Mouse (Mus musculus) spleen, adult 18-20 months (tissue): ENCODE measurements around the gene 1300017J02Rik.

Experiments
- DNase-seq, 2 experiments: peaks; one replicate each; pipeline ENCODE4 v3.0.0; 2022; ENCODE audit warnings: mixed read lengths in 2 of 2

The 1300017J02Rik gene

DNA sequence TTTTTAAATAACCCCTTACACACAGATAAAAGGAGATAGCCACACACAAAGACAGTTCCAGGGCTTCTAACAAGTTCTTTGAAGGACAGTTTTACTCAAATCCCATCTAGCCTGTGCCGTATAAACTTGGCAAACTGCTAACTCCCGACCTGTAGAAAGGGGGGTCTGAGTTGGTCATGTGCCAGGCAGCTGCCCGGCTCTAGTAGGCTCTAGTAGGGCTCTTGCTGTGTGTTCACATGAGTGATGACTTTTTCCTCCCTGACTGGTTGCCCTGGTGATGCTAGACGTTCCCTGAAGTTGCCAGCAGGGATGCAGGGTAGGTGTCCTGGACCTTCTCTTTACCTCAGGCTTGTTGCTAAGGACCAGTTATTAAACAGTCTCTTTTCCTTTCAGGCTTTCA is 33.8 kb downstream of the 1300017J02Rik start:
- DNase-seq: no peak

DNA sequence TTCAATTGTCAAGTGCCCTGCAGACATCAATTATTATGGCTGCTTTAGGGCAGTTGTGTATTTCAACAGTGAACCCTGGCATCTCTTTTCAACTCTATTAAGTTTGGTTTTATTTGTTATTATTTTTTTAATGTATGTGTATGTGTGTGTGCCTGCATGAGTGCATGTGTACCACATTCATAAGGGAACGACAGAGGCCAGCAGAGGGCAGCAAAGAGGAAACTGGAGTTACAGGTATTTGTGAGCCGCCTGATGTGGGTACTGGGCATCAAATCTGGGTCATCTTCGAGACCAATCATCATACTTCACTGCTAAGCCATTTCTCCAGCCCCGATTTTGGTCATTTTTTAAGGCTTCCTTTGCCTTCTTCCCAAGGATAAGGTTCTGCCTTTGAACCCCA is 39.1 kb downstream of the 1300017J02Rik start:
- DNase-seq: no peak

DNA sequence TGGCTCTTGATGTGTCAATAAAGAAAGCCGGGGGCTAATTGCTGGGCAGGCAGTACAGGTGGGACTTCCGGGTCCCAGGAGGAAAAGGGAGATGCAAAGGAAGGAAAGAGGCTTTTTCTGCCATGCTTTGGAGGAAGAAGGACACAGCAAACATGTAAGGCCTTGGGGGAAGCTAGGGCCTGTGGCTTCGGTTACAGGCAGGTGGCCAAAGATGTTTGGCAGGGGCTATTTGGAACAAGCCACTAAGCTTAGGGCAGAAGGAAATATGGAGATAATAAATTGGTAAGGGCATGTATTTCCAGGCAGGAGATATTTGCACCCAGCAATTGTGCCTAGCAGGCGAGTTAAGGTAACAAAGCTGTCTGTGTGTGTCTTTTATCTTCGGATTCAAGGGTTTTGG is 52.0 kb downstream of the 1300017J02Rik start:
- no peak for DNase-seq

DNA sequence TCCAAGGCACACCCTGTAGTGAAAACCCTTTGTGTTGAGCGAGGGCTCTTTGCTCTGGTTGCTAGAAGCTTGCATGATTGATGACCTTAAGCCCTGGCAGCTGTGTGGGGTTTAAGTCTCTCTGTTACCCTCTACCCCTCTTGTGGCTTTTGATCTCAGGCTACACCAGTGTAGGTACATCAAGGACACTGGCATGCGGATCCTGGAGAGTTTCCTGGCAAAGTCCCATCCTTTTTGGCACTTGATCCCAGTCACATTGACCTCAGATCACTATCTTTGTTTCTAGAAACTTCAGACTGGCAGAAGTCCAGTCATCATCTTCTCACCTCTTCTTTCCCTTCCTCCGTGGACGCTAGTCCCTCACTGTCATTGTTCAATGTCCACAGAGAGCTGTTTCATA is 56.3 kb downstream of the 1300017J02Rik start:
- no peak for DNase-seq

DNA sequence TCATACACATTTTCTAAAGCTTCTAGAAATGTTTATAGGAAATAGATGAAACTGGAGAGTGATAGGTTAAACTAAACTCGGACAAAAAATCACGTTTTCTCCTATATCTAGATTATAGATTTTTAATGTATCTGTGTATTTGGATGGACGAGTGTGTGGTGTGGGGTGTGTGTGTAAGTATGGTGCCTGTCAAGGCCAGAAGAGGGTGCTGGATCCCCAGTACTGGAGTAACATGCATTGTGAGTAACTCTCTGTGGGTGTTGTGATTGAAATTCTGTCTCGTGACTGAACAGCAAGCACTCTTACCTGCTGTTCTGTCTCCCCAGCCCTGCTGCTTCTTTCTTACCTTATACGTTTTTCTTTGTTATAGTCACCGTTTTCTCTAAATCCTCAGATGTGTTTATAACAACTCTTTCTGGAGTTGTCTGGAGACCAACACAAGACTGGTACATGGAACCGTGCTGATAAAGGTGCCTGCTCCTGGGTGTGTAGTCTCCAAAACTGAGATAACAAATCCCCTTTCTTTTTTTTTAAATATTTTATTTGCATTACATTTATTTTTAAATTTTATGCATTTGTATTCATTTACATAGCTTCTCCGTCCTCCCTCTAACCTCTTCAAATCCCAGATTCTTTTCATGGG is 58.2 kb downstream of the 1300017J02Rik start:
- no peak for DNase-seq

DNA sequence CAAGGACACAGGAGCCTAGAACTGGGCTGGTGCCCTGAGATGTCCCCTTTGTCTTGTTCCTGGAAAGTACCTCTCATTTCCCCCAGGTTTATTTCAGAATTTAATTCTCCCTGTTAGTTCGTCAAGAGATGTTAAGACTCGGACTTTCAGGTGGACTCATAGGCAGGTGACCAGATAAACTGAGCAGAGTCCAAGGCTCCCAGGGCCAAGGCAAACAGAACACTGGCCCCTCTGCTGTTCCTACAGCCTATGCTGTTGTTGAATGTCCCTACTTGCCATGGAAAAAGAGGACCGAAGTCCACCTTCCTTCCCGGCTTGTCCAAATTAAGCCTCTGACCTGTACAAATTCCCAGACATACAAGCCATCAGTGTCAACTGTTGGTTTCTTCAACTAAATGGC is 61.2 kb downstream of the 1300017J02Rik start:
- DNase-seq: no peak

DNA sequence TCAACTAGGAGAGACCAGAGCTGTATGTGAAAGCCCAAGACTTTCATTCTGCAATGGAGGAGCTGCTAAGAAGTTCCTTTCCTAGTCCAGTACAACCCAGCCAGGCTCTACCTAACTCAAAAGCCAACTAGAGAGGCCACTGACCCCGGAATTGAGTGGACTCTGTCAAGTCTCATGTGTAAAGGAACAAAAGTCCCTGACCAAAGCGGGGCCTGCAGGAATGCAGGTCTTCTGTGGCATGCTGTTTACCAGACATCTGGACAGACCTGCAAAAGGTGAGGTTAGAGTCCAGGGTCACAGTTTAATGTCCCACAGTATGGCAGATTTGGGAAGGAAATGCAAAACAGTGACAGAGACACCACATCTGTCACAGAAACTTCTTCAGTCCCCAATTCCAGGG is 63.7 kb downstream of the 1300017J02Rik start:
- no peak for DNase-seq

DNA sequence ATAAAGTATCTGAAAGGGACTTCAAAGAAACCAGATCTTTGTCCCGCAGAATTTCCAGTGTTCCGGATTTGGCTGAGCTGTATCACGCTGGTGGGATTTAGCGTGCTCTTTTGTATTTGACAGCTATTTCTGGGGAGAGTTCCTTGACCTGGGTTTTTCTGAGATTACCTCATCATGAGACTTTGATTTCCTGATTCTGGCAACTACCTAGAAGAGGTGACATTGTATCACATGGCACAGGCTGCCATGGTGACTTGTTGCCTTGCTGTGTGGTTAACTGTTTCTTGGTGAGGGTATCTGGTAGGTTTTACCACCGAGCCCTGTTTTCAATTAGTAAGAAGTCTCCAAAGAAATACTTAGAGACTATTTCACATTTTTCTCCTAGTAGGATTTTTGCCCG is 65.4 kb downstream of the 1300017J02Rik start:
- no peak for DNase-seq

DNA sequence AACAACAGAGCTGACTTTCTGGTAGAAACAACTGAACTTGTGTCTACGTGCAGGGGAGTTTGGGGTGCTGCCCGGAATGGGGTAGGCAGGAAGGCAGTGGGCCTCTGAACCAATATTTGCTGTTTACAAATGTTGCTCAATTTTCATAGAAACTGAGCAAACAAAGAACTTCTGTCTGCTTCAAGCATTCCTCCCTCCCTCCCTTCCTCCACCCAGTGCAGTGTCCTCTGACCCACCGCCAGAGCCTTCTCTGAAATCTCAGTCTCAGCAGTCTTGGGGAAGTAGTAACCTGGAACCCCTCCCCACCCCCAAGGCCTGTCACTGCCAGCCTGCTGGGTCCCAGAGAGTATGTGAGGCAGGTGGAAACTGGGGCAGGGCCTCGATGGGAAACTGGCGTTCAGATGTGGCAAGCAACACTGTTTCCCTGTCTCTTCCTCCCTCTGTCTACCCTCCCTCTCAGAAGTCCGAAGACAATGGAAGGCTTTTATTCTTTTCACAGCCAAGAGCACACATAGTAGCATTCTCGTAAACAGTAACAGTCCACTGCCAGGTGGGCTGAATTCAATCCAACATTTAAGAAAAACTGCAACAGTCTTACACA is 70.2 kb downstream of the 1300017J02Rik start:
- DNase-seq: no peak

DNA sequence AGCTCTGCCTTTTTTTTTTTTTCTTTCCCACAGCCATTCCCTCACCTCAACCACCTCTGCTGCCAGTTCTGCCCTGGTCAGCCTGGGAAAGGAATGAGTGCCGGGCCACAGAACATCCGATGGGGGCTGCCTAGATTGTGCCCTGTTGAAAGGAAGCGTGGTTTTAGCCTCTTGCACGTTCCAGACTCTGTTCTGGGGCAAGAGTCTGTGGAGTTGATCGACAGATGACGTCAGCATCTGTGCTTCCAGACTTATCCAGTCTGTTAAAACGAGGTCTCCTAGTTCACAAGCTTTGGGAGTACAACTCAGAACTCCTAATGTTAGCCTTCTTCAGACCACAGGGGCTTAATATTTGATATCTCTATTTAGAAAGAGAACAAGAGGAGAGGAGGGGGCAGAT is 70.8 kb downstream of the 1300017J02Rik start:
- no peak for DNase-seq

DNA sequence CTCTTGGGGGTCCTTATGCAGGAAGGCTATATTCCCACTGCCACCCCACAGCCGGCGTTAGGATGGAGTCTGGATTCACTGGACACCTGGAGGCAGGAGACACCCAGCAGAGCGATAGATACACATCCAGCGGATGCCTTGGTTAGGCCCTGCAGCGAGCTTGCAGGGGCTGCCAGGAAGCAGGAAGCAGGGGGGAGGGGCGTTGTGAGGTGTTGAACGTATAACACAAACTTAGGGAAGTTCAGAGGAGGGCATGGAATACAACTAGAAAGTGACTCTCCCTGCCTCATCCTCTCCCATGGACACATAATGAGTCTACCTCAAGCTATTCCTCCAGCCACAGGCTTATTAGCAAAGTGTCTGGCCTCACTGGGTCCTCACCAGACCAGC is 71.9 kb downstream of the 1300017J02Rik start:
- no peak for DNase-seq

DNA sequence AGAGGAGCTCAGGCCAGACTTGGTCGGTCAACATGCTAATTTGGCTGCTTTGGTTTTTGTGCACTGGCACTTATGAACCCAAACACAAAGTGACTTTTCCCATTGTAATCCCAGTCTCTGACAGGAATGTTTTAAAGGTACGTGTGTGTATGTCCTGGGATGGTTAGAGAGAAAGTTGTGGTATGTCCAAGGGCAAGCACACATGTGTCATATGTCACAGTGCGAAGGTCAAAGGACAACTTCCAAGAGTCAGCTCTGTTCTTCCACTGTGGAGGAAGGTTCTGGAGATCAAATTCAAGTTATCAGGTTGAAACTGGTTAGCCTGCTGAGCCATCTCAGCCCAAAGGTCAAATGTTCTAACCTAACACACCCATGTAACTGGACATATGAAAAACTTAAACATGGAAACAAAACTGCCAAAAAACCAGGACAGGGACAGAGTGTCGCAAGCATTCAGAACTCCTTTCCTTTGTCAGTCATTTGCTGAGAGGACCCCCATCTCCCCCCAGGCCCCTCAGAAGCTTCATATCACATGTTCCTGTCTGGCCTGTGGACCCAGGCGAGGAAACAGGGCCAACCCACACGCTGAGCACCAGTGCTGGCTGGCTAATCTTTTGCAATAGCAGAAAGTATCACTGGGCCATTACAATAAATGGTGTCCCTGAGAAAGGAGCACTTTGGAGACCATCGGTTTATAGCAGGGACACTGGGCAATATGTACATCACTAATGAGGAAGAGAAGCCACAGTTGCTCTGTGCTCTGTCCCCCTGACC is 72.5 kb downstream of the 1300017J02Rik start:
- no peak for DNase-seq

DNA sequence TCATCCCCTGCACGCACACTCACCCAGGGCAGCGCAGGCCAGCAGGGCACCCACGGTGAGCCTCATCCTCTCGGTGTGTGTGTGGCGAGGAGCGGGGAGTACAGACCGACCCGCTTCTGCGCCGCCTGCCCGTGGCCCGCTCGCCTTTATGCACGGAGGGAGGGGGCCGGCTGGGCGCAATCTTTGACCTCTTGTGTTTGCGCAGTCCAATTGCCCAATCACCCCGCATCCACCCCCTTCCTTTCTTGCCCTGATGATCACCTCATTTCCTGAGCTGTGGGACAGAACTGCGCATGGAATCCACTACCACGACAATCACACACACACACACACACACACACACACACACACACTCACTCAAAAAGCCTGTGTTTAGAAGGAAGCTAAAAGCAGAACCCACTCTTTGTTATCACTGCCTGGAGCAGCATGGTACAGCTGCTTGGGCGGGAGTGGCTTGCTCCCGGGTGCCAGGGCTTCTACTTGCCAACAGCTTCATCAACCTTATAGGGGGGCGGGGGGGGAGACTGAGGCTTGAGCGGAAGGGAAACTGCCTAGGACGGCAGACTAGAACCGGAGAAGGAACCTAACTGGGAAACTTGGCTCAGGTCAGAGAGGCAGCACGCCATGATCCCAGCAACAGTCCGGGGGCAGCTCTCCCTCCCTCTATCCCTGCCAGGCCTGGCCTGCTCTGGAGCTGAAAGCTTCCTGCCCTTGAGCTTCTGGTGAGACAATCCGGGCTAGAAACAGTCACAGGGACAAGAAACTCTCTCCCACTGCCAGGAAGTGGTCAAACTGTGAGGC is 74.5 kb downstream of the 1300017J02Rik start, which contains the start of the genes Gm20425 and Trf:
Gene Gm20425, minus strand, starts transcription at position 157 of the 801 bp plus-strand sequence.
Gene Trf, minus strand, starts transcription at position 294 of the 801 bp plus-strand sequence.
- peak; percentile 19 to 24 for DNase-seq

DNA sequence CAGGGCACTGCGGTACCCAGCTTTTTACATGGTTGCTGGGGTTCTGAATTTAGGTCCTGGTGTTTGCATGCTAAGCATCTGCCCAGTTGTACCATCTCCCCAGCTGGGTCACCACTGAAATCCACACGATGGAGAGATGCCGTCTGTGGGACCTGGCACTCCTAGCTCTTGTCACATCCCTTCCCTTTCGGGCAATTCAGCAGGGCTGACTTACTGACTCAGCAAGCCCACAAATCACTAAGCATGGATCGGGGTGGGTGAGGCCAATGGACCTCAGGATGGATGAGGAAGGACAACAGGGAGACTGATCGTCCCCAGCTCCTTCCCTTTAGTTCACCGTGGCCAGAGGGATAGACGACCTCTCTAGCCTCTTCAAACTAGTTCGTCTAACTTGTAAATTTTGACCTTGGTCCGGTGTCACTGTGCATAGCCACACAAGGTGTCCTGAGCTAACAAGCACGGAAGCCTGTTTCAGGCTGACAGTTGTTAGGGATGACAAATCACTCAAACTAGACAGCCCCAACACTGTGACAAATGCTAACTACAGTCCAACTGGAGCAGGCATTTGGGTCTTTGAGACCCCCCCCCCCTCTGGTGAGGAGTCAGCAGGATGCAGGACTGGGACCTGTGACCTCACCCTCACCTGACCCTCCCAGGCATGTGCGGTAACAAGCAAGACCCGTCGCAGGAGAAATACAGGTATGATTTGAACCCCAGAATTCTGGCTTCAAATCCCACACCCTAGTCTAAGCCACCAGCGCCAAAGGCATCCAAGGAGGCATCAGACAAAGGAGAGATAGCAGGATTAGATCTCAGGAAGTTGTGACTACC is 75.6 kb downstream of the 1300017J02Rik start:
- DNase-seq: no peak

DNA sequence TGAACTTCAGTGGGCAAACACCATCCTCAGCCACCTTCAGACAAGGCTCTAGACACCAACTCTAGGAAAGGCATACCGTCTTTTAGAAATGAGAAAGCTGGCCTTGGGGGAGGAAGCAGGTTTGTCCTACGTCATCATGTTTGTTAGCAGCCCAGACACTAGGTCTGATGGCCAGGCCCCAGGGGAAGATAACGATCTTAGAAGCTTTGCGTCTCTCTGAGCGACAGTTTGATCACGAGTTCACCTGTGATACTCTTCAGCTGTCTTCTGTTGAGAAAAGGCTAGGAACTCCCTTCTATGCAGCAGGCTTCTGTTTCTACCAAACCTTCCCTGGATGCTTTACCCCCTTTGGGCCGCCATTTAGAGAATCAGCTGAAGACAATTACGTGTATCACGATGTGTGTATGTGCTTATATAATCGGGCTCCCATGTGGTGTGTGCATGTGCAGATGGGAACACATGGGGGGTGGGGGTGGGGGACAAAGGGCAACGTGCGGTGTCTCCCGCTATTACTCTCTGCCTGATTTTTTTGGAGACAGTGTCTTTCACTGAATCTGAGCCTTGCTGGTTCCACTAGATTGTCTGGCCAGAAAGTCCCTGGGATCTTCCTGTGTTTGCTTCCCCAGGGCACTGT is 76.4 kb downstream of the 1300017J02Rik start:
- no peak for DNase-seq

DNA sequence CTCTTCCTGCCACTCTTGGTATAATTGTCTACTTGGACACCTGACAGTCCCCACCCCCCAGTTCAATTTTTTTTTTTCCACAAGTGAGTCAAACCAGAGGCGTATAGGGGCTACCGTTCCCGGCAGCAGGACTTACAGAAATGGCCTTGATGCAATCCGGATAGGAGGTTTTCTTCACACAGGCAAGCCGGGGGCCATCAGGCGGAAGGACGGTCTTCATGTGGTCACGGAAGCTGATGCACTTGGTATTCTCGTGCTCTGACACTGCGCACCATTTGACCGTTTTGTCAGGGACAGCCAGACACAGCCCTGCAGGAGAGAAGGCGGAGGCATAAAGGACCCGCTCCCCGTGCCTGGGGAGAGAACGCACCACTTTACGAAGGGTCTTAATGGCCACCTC is 77.1 kb downstream of the 1300017J02Rik start:
- DNase-seq: no peak

DNA sequence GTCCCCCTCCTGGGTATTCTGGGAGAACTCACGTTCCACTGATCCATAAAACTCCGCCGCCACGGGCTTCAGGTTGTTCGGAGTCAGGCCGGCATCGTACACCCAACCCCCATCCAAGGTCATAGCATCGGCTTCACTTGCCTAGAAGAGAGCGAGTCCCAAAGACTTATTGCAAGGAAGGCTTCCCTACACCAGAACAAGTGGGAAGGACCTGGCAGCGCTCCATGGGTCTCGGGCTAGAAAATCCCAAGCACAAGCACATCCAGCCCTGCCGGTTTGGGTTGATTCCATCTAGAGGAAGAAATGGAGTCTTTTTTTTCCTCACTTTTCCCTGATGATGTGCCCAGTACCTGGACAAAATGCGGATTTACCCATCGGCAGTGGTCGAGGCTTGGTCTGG is 78.1 kb downstream of the 1300017J02Rik start:
- no peak for DNase-seq

DNA sequence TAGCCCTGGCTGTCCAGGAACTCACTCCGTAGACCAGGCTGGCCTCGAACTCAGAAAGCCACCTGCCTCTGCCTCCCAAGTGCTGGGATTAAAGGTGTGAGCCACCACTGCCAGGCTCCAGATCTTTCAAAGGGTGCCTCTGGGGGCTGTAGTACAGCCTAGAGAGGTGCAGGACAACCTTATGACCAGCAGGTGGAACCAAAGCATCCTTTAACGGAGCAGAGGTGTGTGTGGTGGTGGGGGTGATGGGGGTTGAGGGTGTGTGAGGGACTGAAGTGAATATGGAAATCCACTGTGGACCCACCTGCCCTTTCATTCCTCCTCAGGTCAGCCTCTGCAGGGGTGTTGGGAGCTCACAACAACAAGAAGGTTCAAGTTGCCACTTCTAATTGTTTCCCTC is 79.4 kb downstream of the 1300017J02Rik start:
- no peak for DNase-seq

DNA sequence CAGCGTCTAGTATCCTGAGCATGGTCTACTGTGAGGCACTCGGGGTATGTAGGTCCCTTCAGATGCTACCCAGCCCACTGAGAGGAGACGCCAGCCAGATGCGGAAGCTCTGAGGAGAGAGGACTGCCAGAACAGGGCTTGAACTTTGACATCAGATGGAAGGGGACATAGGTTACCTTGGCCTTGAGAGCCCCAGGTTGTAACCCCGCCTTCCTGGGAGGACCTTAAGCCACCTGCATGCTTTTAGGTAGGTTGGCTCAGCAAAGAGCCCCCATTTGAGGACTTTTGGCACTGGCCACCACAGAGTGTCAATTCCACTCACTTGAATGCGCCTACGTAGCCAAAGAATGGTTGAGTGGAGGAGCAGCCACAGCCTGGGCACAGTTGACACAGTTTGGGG is 80.2 kb downstream of the 1300017J02Rik start:
- no peak for DNase-seq

DNA sequence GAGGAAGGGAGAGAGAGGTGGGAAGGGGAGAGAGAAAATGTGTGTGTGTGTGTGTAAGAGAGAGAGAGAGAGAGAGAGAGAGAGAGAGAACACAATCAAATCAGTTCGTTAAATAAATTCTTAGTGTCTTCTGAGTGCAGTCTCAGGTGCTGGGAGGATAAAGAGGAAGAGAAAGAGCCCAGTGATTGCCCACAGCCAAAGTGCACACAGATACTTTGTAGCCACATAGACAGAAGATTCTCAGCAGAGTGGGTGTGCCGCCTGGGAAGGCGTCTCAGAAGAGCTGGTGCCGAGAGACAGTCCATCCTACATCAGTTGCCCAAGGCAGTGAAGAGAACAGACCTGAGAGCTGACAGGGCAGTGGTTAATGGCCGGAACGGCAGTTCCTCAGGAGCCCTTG is 90.6 kb downstream of the 1300017J02Rik start:
- no peak for DNase-seq

DNA sequence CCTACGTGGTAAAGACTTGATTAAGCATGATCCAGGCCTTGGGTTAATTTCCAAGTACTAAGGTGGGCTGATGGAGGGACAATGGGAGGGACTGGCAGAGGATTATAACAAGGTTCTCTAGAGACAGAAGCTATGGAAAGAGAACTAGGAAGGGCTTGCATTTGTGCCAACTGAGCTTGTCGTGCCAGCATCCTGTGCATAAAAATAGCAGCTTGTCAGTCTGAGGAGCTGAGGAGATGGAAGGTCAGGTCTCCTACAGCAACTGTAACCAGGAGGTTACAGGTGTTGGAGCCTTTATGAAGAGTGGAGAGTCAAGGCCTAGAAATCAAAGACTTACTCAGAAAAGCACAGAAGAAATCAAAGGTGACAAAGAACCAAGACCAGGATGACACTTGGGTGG is 91.3 kb downstream of the 1300017J02Rik start:
- no peak for DNase-seq
